Mouse (Mus musculus) lung, embryonic 16.5 days (tissue): ENCODE results near the gene Olfr733. TPM values are rescaled to one million over a fixed set of nuclear protein-coding genes. Genes with fewer than 3 reads are reported as not detected.

Experiments
- ATAC-seq: fragments of 200-750 bp; cut with Nextera tagmentation; 2 replicates; pipeline ENCODE4 v1.8.0; 2017; ENCODE audit warnings: low read depth, mild to moderate bottlenecking, moderate library complexity
- H3K27ac ChIP-seq: fragments of 300-500 bp; sonication (generic); 2 replicates; pipeline ENCODE4 v1.5.1; 2014; ENCODE audit warnings: mild to moderate bottlenecking, control low read depth, low read length
- H3K27me3 ChIP-seq: fragments of 300-500 bp; sonication (generic); 2 replicates; pipeline ENCODE4 v1.6.1; 2014; ENCODE audit warnings: low read depth, low read length, mixed read lengths; ENCODE audit not compliant: control insufficient read depth, insufficient read depth
- H3K36me3 ChIP-seq: fragments of 300-500 bp; sonication (generic); 2 replicates; pipeline ENCODE4 v1.6.1; 2014; ENCODE audit warnings: low read length; ENCODE audit not compliant: control insufficient read depth, insufficient read depth
- H3K4me1 ChIP-seq: fragments of 300-500 bp; sonication (generic); replicated peaks from 2 replicates; pipeline ENCODE4 v1.6.1; 2014; ENCODE audit warnings: low read length, mixed read lengths; ENCODE audit not compliant: control insufficient read depth, insufficient read depth
- H3K4me2 ChIP-seq: fragments of 300-500 bp; sonication (generic); 2 replicates; pipeline ENCODE4 v1.6.1; 2014; ENCODE audit warnings: low read depth, low read length, control low read depth
- H3K4me3 ChIP-seq: fragments of 300-500 bp; sonication (generic); 2 replicates; pipeline ENCODE4 v1.5.1; 2014; ENCODE audit warnings: mild to moderate bottlenecking, low read length, control low read depth
- H3K9ac ChIP-seq: fragments of 300-500 bp; sonication (generic); 2 replicates; pipeline ENCODE4 v1.6.1; 2014; ENCODE audit warnings: low read length, control low read depth
- H3K9me3 ChIP-seq: fragments of 300-500 bp; sonication (generic); 2 replicates; pipeline ENCODE4 v1.6.1; 2016; ENCODE audit warnings: low read length; ENCODE audit not compliant: control insufficient read depth
- WGBS: fragments of 180-500 bp; shearing (Covaris S2); extraction: QIAGEN DNeasy Blood & Tissue Kit; methylation state at CpG from one replicate; pipeline ENCODE4 v1.1.7; 2014; 5-methylcytosine and 5-hydroxymethylcytosine counted together
- polyA plus RNA-seq: library from polyadenylated mRNA; unstranded; fragments of >200 nt; fragmentation: Nextera tagmentation; extraction: Ambion mirVana; gene quantifications from 2 replicates; pipeline ENCODE4 v1.2.1, GENCODE M21; 2015

Olfr733 gene
- not detected in 2 replicates for polyA plus RNA-seq

GRCm38 (mm10) chr14:50301422-50301821 is at the start of gene Olfr733:
Gene Olfr733, minus strand, starts transcription at chr14:50301522.
- Histone ChIP-seq H3K4me3 (no peak within 1 kb of the TSS), H3K36me3 (no peaks in the 10 kb centered on the region), H3K27me3 (no peaks in the 10 kb centered on the region), H3K9me3 (no peaks in the 10 kb centered on the region), H3K27ac (no peak within 1 kb of the TSS), H3K4me1 (no peaks in the 10 kb centered on the region), H3K9ac (no peak within 1 kb of the TSS), H3K4me2 (no peak within 1 kb of the TSS)
- no peak for ATAC-seq

DNA sequence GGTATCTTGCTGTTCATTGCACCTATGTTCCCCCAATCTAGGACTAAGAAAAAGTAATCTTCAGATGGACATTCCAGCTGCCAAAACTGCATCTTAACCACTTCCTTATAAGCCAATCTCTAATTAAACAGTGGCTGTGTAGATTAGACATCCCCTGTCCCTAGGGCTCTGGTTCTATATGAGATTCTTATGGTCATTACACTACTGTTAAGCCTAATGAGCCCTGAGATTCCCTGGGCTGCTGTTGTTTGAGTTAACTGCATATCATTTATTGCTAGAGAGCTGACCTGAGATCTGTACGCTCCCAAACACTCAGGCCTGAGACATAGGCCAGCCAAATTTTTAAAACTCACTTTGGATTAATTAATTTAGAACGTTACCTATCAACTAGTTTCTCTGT is 47.5 kb upstream of the Olfr733 start, which contains the start of gene Olfr735:
Gene Olfr735, minus strand, starts transcription at position 77 of the 400 bp plus-strand sequence.
- Histone ChIP-seq H3K36me3 (no peaks in the 10 kb centered on the region), H3K4me1 (no peaks in the 10 kb centered on the region), H3K4me3 (no peak within 1 kb of the TSS), H3K9me3 (no peaks in the 10 kb centered on the region), H3K27ac (no peak within 1 kb of the TSS), H3K9ac (no peak within 1 kb of the TSS), H3K4me2 (no peak within 1 kb of the TSS), H3K27me3 (no peaks in the 10 kb centered on the region)
- WGBS = 74% methylated on average over 2 of the region's 2 CpGs
- no peak for ATAC-seq

GRCm38 (mm10) chr14:50326661-50327060 is 25.3 kb upstream of the Olfr733 start, which contains the start of gene Olfr734:
Gene Olfr734, minus strand, starts transcription at chr14:50326761.
- H3K4me3 ChIP-seq = no peak within 1 kb of the TSS
- H3K27ac ChIP-seq = no peak within 1 kb of the TSS
- WGBS = 26% methylated on average over 1 of the region's 1 CpGs
- no peaks in the 10 kb centered on the region for H3K27me3 ChIP-seq
- no peak within 1 kb of the TSS for H3K4me2 ChIP-seq
- no peak for ATAC-seq
- no peaks in the 10 kb centered on the region for H3K4me1 ChIP-seq
- H3K9ac ChIP-seq = no peak within 1 kb of the TSS
- no peaks in the 10 kb centered on the region for H3K9me3 ChIP-seq
- H3K36me3 ChIP-seq = no peaks in the 10 kb centered on the region

DNA sequence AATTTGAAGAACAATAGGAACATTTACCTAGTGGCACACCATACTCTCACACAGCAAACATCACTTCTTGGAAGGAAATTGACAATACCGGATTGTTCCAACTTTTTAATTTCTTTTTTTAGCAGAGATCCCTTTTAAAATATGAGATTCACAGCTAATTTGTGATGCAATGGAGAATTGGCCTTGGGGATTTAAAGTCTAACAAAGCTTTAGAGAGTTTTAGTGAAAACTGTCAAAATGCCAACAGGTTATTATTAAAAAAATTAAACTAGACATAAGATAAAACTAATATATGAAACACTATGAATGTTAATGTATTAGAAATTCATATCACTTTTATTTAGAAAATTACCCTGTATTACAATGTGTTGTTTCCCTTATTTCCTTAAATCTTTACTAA is 17.2 kb downstream of the Olfr733 start, which contains the start of gene Olfr732:
Gene Olfr732, minus strand, starts transcription at position 101 of the 400 bp plus-strand sequence.
- no peak within 1 kb of the TSS for H3K27ac ChIP-seq
- H3K4me2 ChIP-seq = no peak within 1 kb of the TSS
- H3K9me3 ChIP-seq = no peaks in the 10 kb centered on the region
- H3K4me3 ChIP-seq = no peak within 1 kb of the TSS
- H3K4me1 ChIP-seq = no peaks in the 10 kb centered on the region
- H3K9ac ChIP-seq = no peak within 1 kb of the TSS
- H3K36me3 ChIP-seq = no peaks in the 10 kb centered on the region
- ATAC-seq = no peak
- H3K27me3 ChIP-seq = no peaks in the 10 kb centered on the region
- WGBS = 89% methylated on average over 1 of the region's 1 CpGs

Other genes starting within 250 kb of the Olfr733 start
- gene Olfr726, start 210.6 kb downstream of the Olfr733 start, polyA plus RNA-seq = not detected in 2 replicates
- gene Olfr727, start 178.3 kb downstream of the Olfr733 start, polyA plus RNA-seq = not detected in 2 replicates
- gene Olfr728, start 158.8 kb downstream of the Olfr733 start, polyA plus RNA-seq = not detected in 2 replicates
- not detected in 2 replicates for gene Olfr729, start 148.6 kb downstream of the Olfr733 start, polyA plus RNA-seq
- gene Olfr730, start 113.3 kb downstream of the Olfr733 start, polyA plus RNA-seq = not detected in 2 replicates
- not detected in 2 replicates for gene Olfr731, start 59.7 kb downstream of the Olfr733 start, polyA plus RNA-seq
- gene Olfr732, start 17.3 kb downstream of the Olfr733 start, polyA plus RNA-seq = not detected in 2 replicates
- gene Olfr734, start 25.2 kb upstream of the Olfr733 start, polyA plus RNA-seq = not detected in 2 replicates
- not detected in 2 replicates for gene Olfr735, start 47.4 kb upstream of the Olfr733 start, polyA plus RNA-seq
- gene Tlr11, start 56.4 kb upstream of the Olfr733 start, polyA plus RNA-seq = not detected in 2 replicates
- gene Olfr736, start 79.6 kb upstream of the Olfr733 start, polyA plus RNA-seq = not detected in 2 replicates
- not detected in 2 replicates for gene Olfr738, start 106.0 kb upstream of the Olfr733 start, polyA plus RNA-seq
- gene Olfr739, start 117.1 kb upstream of the Olfr733 start, polyA plus RNA-seq = not detected in 2 replicates
- not detected in 2 replicates for gene Olfr740, start 144.0 kb upstream of the Olfr733 start, polyA plus RNA-seq
- not detected in 2 replicates for gene Olfr741, start 171.2 kb upstream of the Olfr733 start, polyA plus RNA-seq
- gene Olfr742, start 202.1 kb upstream of the Olfr733 start, polyA plus RNA-seq = not detected in 2 replicates
- not detected in 2 replicates for gene Olfr743, start 220.3 kb upstream of the Olfr733 start, polyA plus RNA-seq